In the genomic region with DNA sequence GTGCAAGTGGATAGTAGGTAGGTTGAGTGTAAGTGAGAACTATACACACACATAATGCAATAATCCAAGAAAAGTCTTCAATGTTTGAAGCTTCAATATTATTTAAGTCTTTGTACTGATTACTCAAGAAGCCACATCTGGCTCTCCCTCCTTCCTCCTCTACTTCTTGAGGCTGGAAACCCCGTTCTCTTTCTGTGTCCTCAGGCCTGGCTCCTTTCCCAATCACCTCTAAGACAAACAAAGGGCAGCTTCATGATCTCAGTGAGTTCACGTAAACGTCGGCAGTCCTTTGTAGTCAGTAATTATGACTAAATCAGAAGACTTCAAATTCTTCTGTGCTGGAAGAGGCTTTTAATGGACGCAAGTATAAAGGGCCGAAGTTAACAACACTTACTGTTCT, we compare ENCODE assay signal across 22 mouse cellular contexts. TPM values are rescaled to one million over a fixed set of nuclear protein-coding genes. Genes with fewer than 3 reads are reported as not detected.
DNase-seq lines count a peak whose midpoint lies in the region; ATAC-seq and TF ChIP-seq lines count a peak whose summit lies in the region.
"Had no signal": no experiment of that assay in that cellular context is flagged by ENCODE, and none has a peak within 500 bp of the region (broad histone marks: within the 10 kb centered on the region; RNA-seq: fewer than 3 reads in every experiment).

No protein-coding gene starts in this region.

- no peak overlapping the region for H3K4me2 ChIP-seq in lung, embryonic 14.5 days
- H3K4me2 ChIP-seq in lung, postnatal 0 days (replicated peaks; ENCODE audit: low read depth, low read length): no peak overlapping the region

- no peaks in the 10 kb centered on the region for H3K4me1 ChIP-seq in lung, embryonic 14.5 days (ENCODE audit: insufficient read depth)
- H3K4me1 ChIP-seq in lung, postnatal 0 days (ENCODE audit: insufficient read depth, low read depth, low read length): no peaks in the 10 kb centered on the region; the same call in 1 of the 2 replicates

- no peak for ATAC-seq in lung, embryonic 14.5 days (ENCODE audit: insufficient read depth)
- ATAC-seq in lung, postnatal 0 days: peak; percentile 51
- ATAC-seq: activated CD4-positive, CD25-positive, alpha-beta regulatory T cell, adult 4 months; CD4-positive, CD25-positive, alpha-beta regulatory T cell, adult 4 months; Patski had no signal

- H3K9ac ChIP-seq in lung, embryonic 14.5 days: no peak overlapping the region
- no peak overlapping the region for H3K9ac ChIP-seq in lung, postnatal 0 days (replicated peaks; ENCODE audit: low read depth)

- 16% methylated on average over 6 of the region's 6 CpGs for WGBS in lung, embryonic 14.5 days
- 20% methylated on average over 6 of the region's 6 CpGs for WGBS in lung, postnatal 0 days

- H3K27me3 ChIP-seq in lung, embryonic 14.5 days (ENCODE audit: insufficient read depth, low read length): 0 out of 2 replicates have a peak, but pooled peaks cover 3% of the 10 kb centered on the region
- no peaks in the 10 kb centered on the region for H3K27me3 ChIP-seq in lung, postnatal 0 days (replicated peaks; ENCODE audit: insufficient read depth, low read length)
- H3K27me3 ChIP-seq: CH12.LX had no signal

- no peaks in the 10 kb centered on the region for H3K9me3 ChIP-seq in lung, embryonic 14.5 days (ENCODE audit: low read depth, low read length)
- H3K9me3 ChIP-seq in lung, postnatal 0 days (ENCODE audit: low read length): no peaks in the 10 kb centered on the region
- H3K9me3 ChIP-seq: G1E had no signal

- H3K4me3 ChIP-seq in lung, embryonic 14.5 days (ENCODE audit: low read depth, low read length): no peak overlapping the region
- H3K4me3 ChIP-seq in lung, postnatal 0 days (ENCODE audit: low read depth, low read length): no peak overlapping the region

- DNase-seq in lung, embryonic 14.5 days: peak; percentile 45
- DNase-seq in lung, postnatal 4 days: no peak
- DNase-seq in lung, postnatal 0 days (ENCODE audit: low spot score): peak; percentile 66
- DNase-seq in lung, postnatal 25 days (ENCODE audit: low spot score): no peak
- DNase-seq in lung, postnatal 10 days: peak; percentile 49
- no peak for DNase-seq in lung, postnatal 14 days
- DNase-seq: adrenal gland, adult 2 months; adrenal gland, adult 8-10 months; adrenal gland, postnatal 10 days; adrenal gland, postnatal 14 days; adrenal gland, postnatal 25 days; adrenal gland, postnatal 36 days; B cell, adult 2 months; cerebellum, adult 11 months; cerebellum, adult 11-12 months; cerebellum, adult 18-20 months had no signal

- H3K36me3 ChIP-seq in lung, embryonic 14.5 days (ENCODE audit: insufficient read depth): no peaks in the 10 kb centered on the region
- H3K36me3 ChIP-seq in lung, postnatal 0 days (ENCODE audit: insufficient read depth, low read length): no peaks in the 10 kb centered on the region
- H3K36me3 ChIP-seq: G1E had no signal

- TF ChIP-seq EP300 in lung, postnatal 0 days (IDR thresholded peaks at IDR 0.05): no peak

- no peak overlapping the region for H3K27ac ChIP-seq in lung, embryonic 14.5 days (ENCODE audit: low read depth)
- no peak overlapping the region for H3K27ac ChIP-seq in lung, postnatal 0 days (ENCODE audit: low read length)

- no peak for TF ChIP-seq CTCF in lung, embryonic 14.5 days (IDR thresholded peaks at IDR 0.05; ENCODE audit: low read depth)
- TF ChIP-seq CTCF in lung, postnatal 0 days (IDR thresholded peaks at IDR 0.05): no peak

RNA-seq across cellular contexts. Expression of gene Adamts8, which starts 7.5 kb away (rescaled TPM):
- polyA plus RNA-seq in lung, embryonic 14.5 days (2014; fragmentation: Nextera tagmentation; extraction: Ambion mirVana): 2.0 and 3.1 TPM in 2 replicates
- polyA plus RNA-seq in lung, postnatal 0 days (2015; fragmentation: Nextera tagmentation; extraction: Ambion mirVana): 10.5 and 10.7 TPM in 2 replicates
- polyA plus RNA-seq: C2C12, G1E, Patski had no signal

RNA-seq across cellular contexts. Expression of gene Adamts15, which starts 12.6 kb away (rescaled TPM):
- polyA plus RNA-seq in lung, embryonic 14.5 days (2014; fragmentation: Nextera tagmentation; extraction: Ambion mirVana): 6.2 and 6.4 TPM in 2 replicates
- polyA plus RNA-seq in lung, postnatal 0 days (2015; fragmentation: Nextera tagmentation; extraction: Ambion mirVana): 8.7 and 10.2 TPM in 2 replicates
- polyA plus RNA-seq: C2C12; CD4-positive, CD25-positive, alpha-beta regulatory T cell, adult 4 months; G1E had no signal

Comparison
In these comparisons a context has a peak if more than half of its experiments do, and no peak if none do; other contexts are left out.
1. DNase-seq: peak in lung, embryonic 14.5 days (single experiment), lung, postnatal 0 days (single experiment) and lung, postnatal 10 days (single experiment); none in lung, postnatal 4 days (0 of 2), lung, postnatal 25 days (single experiment) and lung, postnatal 14 days (single experiment).